Mouse (Mus musculus) MEL (cell line): ENCODE measurements around the gene Kif5c. TPM values are rescaled to one million over a fixed set of nuclear protein-coding genes. Genes with fewer than 3 reads are reported as not detected.

Source experiments
- DNase-seq: peaks from one replicate; pipeline ENCODE4 v3.0.0; 2011; ENCODE audit warnings: low read depth, low spot score
- H3K27ac ChIP-seq: 2 replicates; pipeline ENCODE4 v1.5.1; 2012; ENCODE audit warnings: low read depth, mild to moderate bottlenecking, control low read depth, low read length, moderate library complexity; ENCODE audit not compliant: control insufficient read depth
- H3K27me3 ChIP-seq, 2 experiments: fragments of 150-350 bp in 1 of 2; sonication (generic) in 1 of 2; 2 replicates each; pipeline ENCODE4 v1.6.1; 2012; ENCODE audit warnings: low read length in 2 of 2, mild to moderate bottlenecking in 2 of 2, improper control_type of control experiment in 1 of 2, moderate library complexity in 1 of 2; ENCODE audit not compliant: insufficient read depth in 2 of 2, control insufficient read depth in 1 of 2
- H3K36me3 ChIP-seq, 2 experiments: 2 replicates each; pipeline ENCODE4 v1.6.1; 2012 to 2014; ENCODE audit warnings: low read length in 2 of 2, improper control_type of control experiment in 1 of 2, inconsistent platforms in 1 of 2, mild to moderate bottlenecking in 1 of 2; ENCODE audit not compliant: insufficient read depth in 2 of 2, control insufficient read depth in 1 of 2
- H3K4me1 ChIP-seq, 2 experiments: fragments of 150-350 bp in 1 of 2; sonication (generic) in 1 of 2; 2 replicates each; pipeline ENCODE4 v1.6.1; 2012; ENCODE audit warnings: low read length in 2 of 2, improper control_type of control experiment in 1 of 2, mild to moderate bottlenecking in 1 of 2; ENCODE audit not compliant: insufficient read depth in 2 of 2, control insufficient read depth in 1 of 2
- H3K4me3 ChIP-seq, 2 experiments: fragments of 150-350 bp in 1 of 2; sonication (generic) in 1 of 2; 2 replicates each; pipeline ENCODE4 v1.5.1; 2012; ENCODE audit warnings: low read depth in 2 of 2, low read length in 2 of 2, mild to moderate bottlenecking in 2 of 2, moderate library complexity in 2 of 2, control low read depth in 1 of 2, improper control_type of control experiment in 1 of 2; ENCODE audit not compliant: control insufficient read depth in 1 of 2, insufficient read depth in 1 of 2
- H3K79me2 ChIP-seq: 2 replicates; pipeline ENCODE4 v1.6.1; 2012; ENCODE audit warnings: mild to moderate bottlenecking, low read length, moderate library complexity; ENCODE audit not compliant: control insufficient read depth, poor library complexity, insufficient read depth
- H3K9ac ChIP-seq: 2 replicates; pipeline ENCODE4 v1.6.1; 2012; ENCODE audit warnings: low read depth, mild to moderate bottlenecking, control low read depth, low read length, moderate library complexity; ENCODE audit not compliant: control insufficient read depth, poor library complexity, severe bottlenecking
- H3K9me3 ChIP-seq: fragments of 150-350 bp; sonication (generic); replicated peaks from 2 replicates; pipeline ENCODE4 v1.6.1; 2012; ENCODE audit warnings: mild to moderate bottlenecking, low read length, improper control_type of control experiment, moderate library complexity; ENCODE audit not compliant: insufficient read depth
- BHLHE40 ChIP-seq: IDR thresholded peaks from 2 replicates; pipeline ENCODE4 v1.6.1; 2012; ENCODE audit warnings: low read depth, mild to moderate bottlenecking, inconsistent platforms, low read length, improper control_type of control experiment, borderline replicate concordance
- CTCF ChIP-seq, 3 experiments: IDR thresholded peaks in 2 of 3; conservative IDR thresholded peaks in 1 of 3; 2 replicates each; pipeline ENCODE4 v1.5.1; 2011 to 2012; ENCODE audit warnings: low read length in 3 of 3, low read depth in 2 of 3, mild to moderate bottlenecking in 2 of 3, improper control_type of control experiment in 1 of 3, inconsistent platforms in 1 of 3, mixed read lengths in 1 of 3, moderate library complexity in 1 of 3; ENCODE audit not compliant: control insufficient read depth in 1 of 3, insufficient read depth in 1 of 3, poor library complexity in 1 of 3, severe bottlenecking in 1 of 3
- ELF1 ChIP-seq: IDR thresholded peaks from 2 replicates; pipeline ENCODE4 v1.6.1; 2014; ENCODE audit warnings: low read depth, mild to moderate bottlenecking, inconsistent platforms, low read length, improper control_type of control experiment, moderate library complexity
- KAT2A ChIP-seq: conservative IDR thresholded peaks from 2 replicates; pipeline ENCODE4 v1.6.1; 2012; ENCODE audit warnings: low read depth, low read length, improper control_type of control experiment, inconsistent platforms
- MAFK ChIP-seq: IDR thresholded peaks from 2 replicates; pipeline ENCODE4 v1.6.1; 2011; ENCODE audit warnings: low read depth, mild to moderate bottlenecking, low read length, improper control_type of control experiment, borderline replicate concordance
- MAX ChIP-seq: IDR thresholded peaks from 2 replicates; pipeline ENCODE4 v1.6.1; 2011; ENCODE audit warnings: low read length, improper control_type of control experiment
- MYB ChIP-seq: IDR thresholded peaks from 2 replicates; pipeline ENCODE4 v1.6.1; 2011; ENCODE audit warnings: mild to moderate bottlenecking, low read depth, low read length, improper control_type of control experiment
- MYC ChIP-seq: IDR thresholded peaks from 2 replicates; pipeline ENCODE4 v1.6.1; 2011; ENCODE audit warnings: low read depth, mild to moderate bottlenecking, low read length, improper control_type of control experiment, moderate library complexity
- NRF1 ChIP-seq: IDR thresholded peaks from 2 replicates; pipeline ENCODE4 v1.6.1; 2014; ENCODE audit warnings: low read depth, mild to moderate bottlenecking, inconsistent platforms, low read length, improper control_type of control experiment, moderate library complexity; ENCODE audit not compliant: poor library complexity, insufficient read depth, severe bottlenecking
- POLR2AphosphoS2 ChIP-seq: IDR thresholded peaks from 2 replicates; pipeline ENCODE4 v1.6.1; 2011; ENCODE audit warnings: low read length, improper control_type of control experiment
- RCOR1 ChIP-seq: IDR thresholded peaks from 2 replicates; pipeline ENCODE4 v1.6.1; 2012; ENCODE audit warnings: low read depth, mild to moderate bottlenecking, inconsistent platforms, low read length, improper control_type of control experiment
- SIN3A ChIP-seq: IDR thresholded peaks from 2 replicates; pipeline ENCODE4 v1.6.1; 2012; ENCODE audit warnings: low read length, improper control_type of control experiment, inconsistent platforms
- SMC3 ChIP-seq: IDR thresholded peaks from 2 replicates; pipeline ENCODE4 v1.6.1; 2011; ENCODE audit warnings: low read depth, low read length, improper control_type of control experiment
- TCF12 ChIP-seq: IDR thresholded peaks from 2 replicates; pipeline ENCODE4 v1.6.1; 2014; ENCODE audit warnings: low read depth, mild to moderate bottlenecking, inconsistent platforms, low read length, improper control_type of control experiment, moderate library complexity
- UBTF ChIP-seq: IDR thresholded peaks from 2 replicates; pipeline ENCODE4 v1.6.1; 2012; ENCODE audit warnings: low read depth, mild to moderate bottlenecking, inconsistent platforms, low read length, improper control_type of control experiment, moderate library complexity, borderline replicate concordance; ENCODE audit not compliant: insufficient read depth
- USF2 ChIP-seq, 2 experiments: IDR thresholded peaks; 2 replicates each; pipeline ENCODE4 v1.6.1; 2011 to 2012; ENCODE audit warnings: improper control_type of control experiment in 2 of 2, low read length in 2 of 2, borderline replicate concordance in 1 of 2, inconsistent platforms in 1 of 2, low read depth in 1 of 2, mild to moderate bottlenecking in 1 of 2; ENCODE audit not compliant: insufficient read depth in 1 of 2
- ZKSCAN1 ChIP-seq: IDR thresholded peaks from 2 replicates; pipeline ENCODE4 v1.6.1; 2012; ENCODE audit warnings: low read depth, mild to moderate bottlenecking, inconsistent platforms, low read length, improper control_type of control experiment, moderate library complexity
- ZMIZ1 ChIP-seq: IDR thresholded peaks from 2 replicates; pipeline ENCODE4 v1.6.1; 2012; ENCODE audit warnings: low read depth, mild to moderate bottlenecking, inconsistent platforms, low read length, improper control_type of control experiment, moderate library complexity
- polyA plus RNA-seq, 2 experiments: library from polyadenylated mRNA; stranded (reverse) in 1 of 2; unstranded in 1 of 2; fragments of >175 nt in 1 of 2; fragments of >200 nt in 1 of 2; gene quantifications; 2 replicates each; pipeline versions ENCODE4 v1.2.1 to v1.2.4; 2012; ENCODE audit warnings: low replicate concordance in 2 of 2, low read depth in 1 of 2; ENCODE audit not compliant: insufficient read length in 2 of 2, insufficient read depth in 1 of 2, missing spikeins in 1 of 2
- total RNA-seq: library from RNA; depleted of rRNA; stranded (reverse); fragments of 300-350 nt; gene quantifications from 2 replicates; pipeline ENCODE4 v1.2.3, GENCODE M21; 2012; rRNA removed

Gene Kif5c
- total RNA-seq (0.39 and 0.62 TPM in 2 replicates), polyA plus RNA-seq (under 1 TPM in 1 of 2 experiments, not detected in 1; 0.26 TPM)

DNA sequence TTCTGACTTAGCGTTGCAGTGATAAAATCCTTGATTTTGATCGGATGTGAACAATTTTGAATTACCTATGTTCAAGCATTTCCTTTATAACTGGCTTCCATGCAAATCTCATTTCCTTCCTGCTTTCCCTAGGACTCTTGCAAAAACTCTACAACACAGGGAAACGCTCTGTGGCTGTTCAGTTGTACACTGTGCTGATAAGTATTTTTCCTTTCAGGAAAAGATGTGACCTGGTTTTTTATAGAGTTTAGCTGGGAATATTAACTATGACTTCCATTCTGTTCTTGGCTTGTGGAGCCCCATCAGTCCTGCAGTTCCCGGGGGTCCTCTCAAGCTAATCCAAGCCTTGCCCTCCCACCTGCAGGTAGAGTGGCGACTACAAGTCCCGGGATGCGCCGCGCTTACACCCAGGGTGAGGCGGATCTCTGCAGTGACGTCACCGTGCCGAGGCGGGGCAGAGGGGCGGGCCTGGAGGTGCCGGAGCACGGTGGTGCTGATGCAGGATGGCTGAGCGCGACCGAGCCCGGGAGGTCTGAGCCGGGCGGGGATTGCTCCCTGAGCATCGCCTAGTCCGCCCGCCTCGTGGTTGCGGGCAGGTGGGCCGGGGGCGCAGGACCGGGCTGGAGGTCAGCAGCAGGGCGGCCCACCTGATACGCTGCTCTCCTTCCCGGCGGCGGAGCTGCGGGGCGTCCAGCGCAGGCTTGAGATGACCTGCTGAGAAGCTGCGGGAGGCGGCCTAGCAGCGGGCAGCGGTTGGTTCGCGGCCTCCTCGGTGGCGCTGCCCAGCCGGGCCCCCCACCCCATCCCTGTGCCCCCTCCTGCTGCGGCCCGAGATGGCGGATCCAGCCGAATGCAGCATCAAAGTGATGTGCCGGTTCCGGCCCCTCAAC is at the start of gene Kif5c:
TSS of gene Kif5c (plus strand) at position 470 of the 890 bp plus-strand sequence.
- H3K9me3 ChIP-seq: no peaks in the 10 kb centered on the region
- no peak within 1 kb of the TSS for H3K27ac ChIP-seq
- DNase-seq: no peak
- no peaks in the 10 kb centered on the region for H3K4me1 ChIP-seq
- no peaks in the 10 kb centered on the region for H3K79me2 ChIP-seq
- no peak within 1 kb of the TSS for H3K4me3 ChIP-seq
- no peak within 1 kb of the TSS for H3K9ac ChIP-seq
- H3K27me3 ChIP-seq: no peaks in the 10 kb centered on the region
- H3K36me3 ChIP-seq: no peaks in the 10 kb centered on the region
- TF ChIP-seq USF2 (IDR thresholded peaks at IDR 0.05; ENCODE audit: borderline replicate concordance in 1 of 2, insufficient read depth in 1 of 2, low read depth in 1 of 2, low read length in 2 of 2): no peak
- no peak for TF ChIP-seq UBTF
- no peak for TF ChIP-seq SMC3
- TF ChIP-seq MAX: no peak
- TF ChIP-seq CTCF (IDR thresholded peaks at IDR 0.05 in 2 of 3, conservative IDR thresholded peaks at IDR 0.05 in 1 of 3; ENCODE audit: control insufficient read depth in 1 of 3, insufficient read depth in 1 of 3, low read depth in 2 of 3, low read length in 3 of 3, poor library complexity in 1 of 3, severe bottlenecking in 1 of 3): no peak
- no peak for TF ChIP-seq KAT2A
- TF ChIP-seq MYB: no peak
- no peak for TF ChIP-seq RCOR1
- no peak for TF ChIP-seq NRF1
- TF ChIP-seq SIN3A: no peak
- TF ChIP-seq BHLHE40: no peak
- TF ChIP-seq ZMIZ1: no peak
- no peak for TF ChIP-seq MAFK
- TF ChIP-seq ZKSCAN1: no peak
- no peak for TF ChIP-seq ELF1
- TF ChIP-seq MYC: no peak
- no peak for TF ChIP-seq TCF12
- no peak for TF ChIP-seq POLR2AphosphoS2
- TF ChIP-seq, all 39 proteins: peak for 0
